Mouse (Mus musculus): ENCODE measurements around the gene Slc38a4. TPM values are rescaled to one million over a fixed set of nuclear protein-coding genes. Genes with fewer than 3 reads are reported as not detected.

Gene Slc38a4
- total RNA-seq, 4 experiments from 2014 or later, result 4.0 to 6.1 (median 4.8) TPM

DNA sequence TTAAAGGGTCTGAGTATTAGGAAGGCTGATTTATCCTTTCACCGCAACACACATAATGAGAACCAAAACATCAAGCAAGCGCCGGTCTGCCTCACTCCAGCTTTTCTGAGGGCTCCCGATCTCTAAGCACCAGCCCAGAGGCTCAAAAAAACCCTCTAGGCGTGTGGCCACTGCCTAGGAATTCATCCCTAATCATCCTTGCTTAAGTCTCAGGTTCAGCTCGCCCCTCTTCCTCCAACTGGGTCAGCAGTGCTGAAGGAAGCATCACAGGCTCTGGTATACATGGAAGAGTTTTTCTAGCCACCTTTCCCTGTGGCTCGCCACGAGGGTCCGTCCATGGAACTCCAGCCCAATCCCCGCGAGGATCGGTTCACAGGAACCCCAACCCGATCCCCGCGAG lies 1.6 kb downstream of the Slc38a4 start:
- DNase-seq, result no peak

DNA sequence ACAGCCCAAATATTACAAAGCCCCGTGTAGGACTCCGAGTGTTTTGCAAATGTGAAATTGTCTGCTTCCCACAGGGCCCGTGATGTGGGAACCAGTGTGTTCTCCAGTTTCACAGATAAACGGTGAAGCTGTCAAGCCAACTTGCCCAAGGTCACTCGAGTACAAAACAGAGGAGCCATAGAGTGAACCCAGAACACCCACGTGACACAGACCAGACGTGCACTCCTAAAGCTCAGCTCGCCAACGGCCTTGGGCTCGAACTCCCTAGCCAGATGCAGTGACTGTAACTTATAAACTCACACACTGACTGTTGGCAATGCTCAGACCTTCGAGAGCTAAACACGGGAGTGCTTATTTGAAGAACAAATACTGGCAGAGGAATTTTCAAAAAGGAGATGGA lies 5.3 kb downstream of the Slc38a4 start:
- no peak for DNase-seq

DNA sequence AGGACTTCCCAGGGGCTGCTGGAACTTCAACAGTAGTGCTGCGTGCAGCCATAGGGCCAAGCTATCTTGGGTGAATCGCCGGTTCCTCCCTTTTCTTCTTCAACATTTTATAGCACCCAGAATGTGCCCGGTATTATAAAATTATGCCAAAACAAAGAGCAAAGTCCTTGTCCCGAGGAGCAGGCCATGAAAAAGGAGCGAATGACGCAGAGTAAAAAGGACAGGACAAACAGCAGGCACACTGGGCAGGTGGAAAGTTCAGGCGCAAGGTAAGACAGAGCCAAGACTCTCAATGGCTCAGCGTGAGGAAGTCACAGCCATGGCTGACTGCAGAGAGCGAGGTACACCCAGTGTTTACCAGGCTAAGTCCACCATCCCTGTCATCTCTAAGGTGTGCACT lies 5.7 kb downstream of the Slc38a4 start:
- no peak for DNase-seq

GRCm38 (mm10) chr15:97049281-97049841 lies 6.4 kb downstream of the Slc38a4 start:
- DNase-seq, result no peak

GRCm38 (mm10) chr15:97048267-97048666 lies 7.5 kb downstream of the Slc38a4 start:
- no peak for DNase-seq

DNA sequence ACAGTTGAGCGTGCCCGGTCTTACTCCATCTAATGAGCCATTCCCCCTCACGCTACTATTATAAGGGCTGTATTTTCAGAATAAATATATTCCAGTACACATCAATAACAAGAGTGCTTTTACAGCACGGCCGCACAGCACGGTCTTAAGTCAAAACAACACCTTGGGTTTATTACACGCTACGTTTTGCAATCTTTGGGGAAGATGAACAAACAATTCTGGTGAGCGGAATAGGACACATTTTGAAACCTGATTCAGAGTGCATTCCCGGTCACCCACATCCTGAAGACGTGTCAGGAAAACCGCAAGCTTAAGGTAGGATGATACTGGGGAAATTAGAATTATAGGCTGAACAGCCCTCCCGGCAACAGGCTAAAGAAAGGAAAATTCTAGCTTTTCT lies 11.8 kb downstream of the Slc38a4 start:
- no peak for DNase-seq

- DNase-seq, result no peak
Observed at GRCm38 (mm10) chr15:97042001-97042491, 13.7 kb downstream of the Slc38a4 start.

DNA sequence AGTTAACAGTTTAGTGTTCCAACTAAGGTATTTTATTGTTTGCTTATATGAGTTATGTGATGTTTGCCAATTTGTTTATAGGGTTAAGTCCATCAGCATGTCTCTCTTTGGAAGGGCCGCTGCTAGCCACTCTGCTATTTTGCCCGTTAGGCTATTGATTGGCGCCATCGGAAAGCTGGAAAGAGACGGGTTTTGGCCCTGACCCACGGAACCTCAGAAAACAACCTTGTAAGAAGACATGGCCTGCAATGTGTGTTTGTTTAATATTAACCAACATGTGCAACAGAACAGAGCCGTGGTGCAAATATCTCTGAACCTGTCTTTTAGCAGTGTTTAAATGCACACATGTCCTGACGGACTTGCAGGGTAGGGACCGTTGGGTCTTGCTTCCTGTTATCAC lies 14.6 kb downstream of the Slc38a4 start:
- DNase-seq, result no peak

DNA sequence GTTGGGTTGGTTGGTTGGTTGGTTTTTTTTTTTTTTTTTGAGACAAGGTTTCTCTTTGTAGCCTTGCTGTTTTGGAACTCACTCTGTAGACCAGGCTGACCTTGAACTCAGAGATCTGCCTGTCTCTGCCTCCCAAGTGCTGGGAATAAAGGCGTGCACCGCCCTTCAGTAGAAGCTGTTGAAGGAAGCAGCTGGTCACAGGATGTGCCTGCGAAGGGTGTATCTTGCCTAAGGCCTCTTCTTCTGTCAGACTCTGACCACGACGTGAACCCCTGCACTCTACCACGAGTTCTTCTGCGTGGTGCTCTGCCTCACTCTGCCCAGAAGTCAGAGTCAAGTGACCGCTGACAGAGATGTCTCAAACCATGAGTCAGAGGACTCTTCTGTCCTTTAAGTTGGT lies 18.0 kb downstream of the Slc38a4 start:
- DNase-seq, result no peak

DNA sequence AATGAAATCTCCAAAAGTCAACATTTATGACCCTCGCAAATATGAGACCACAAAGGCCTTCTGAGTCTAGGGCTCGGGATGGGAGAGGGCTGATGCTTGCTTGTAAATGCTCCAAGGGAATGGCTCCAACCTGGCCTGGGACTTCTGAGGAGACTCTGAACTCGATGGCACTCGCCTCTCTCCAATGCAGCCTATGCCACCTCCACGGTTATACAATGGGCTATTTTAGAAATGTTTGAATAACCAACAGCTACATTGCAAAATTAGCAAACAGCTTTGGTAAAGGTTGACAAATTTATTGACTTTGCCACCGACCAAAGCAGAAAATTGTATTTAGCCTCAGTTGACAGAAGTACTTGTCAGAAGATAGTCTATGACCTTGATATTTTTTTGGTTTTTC lies 19.9 kb downstream of the Slc38a4 start:
- no peak for DNase-seq

- DNase-seq, result no peak
Observed at GRCm38 (mm10) chr15:97033485-97033991, 22.2 kb downstream of the Slc38a4 start.

- DNase-seq, result no peak
Observed at GRCm38 (mm10) chr15:97031886-97032285, 23.9 kb downstream of the Slc38a4 start.

- DNase-seq, result no peak
Observed at GRCm38 (mm10) chr15:97030984-97031492, 24.7 kb downstream of the Slc38a4 start.

- no peak for DNase-seq
Observed at GRCm38 (mm10) chr15:97030136-97030535, 25.6 kb downstream of the Slc38a4 start.

DNA sequence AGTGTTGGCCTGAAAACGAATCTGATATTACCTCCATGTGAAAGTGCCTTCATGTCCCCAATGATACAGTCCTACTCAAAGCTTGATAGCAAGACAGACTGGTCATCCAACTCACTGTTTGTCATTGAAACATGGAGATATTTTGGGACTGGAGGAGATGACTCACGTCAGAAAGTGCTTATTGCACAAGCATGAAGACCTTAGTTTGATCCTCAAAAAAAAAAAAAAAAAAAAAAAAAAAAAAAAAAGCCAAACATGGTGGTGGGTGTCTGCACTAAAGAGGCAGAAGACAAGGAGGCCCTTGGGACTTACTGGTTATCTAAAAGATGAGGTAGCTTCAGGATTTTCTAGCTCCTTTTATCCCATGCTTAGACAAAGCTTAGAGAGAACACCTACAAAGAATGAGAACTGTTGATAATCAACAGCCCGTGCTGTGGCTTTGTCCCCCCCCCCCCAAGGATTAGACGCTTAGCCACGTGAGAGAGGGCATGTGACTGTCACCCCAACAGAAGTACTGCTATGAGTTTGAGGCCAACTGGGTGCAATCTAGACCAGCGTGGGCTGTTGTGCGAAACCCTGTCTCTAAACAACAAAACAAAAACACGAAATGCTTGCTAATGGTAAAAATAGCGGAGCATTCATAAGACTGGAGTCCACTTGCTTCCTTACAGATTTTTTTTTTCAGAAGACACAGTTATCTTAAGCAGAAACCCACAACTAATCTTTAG lies 26.5 kb downstream of the Slc38a4 start:
- no peak for DNase-seq

DNA sequence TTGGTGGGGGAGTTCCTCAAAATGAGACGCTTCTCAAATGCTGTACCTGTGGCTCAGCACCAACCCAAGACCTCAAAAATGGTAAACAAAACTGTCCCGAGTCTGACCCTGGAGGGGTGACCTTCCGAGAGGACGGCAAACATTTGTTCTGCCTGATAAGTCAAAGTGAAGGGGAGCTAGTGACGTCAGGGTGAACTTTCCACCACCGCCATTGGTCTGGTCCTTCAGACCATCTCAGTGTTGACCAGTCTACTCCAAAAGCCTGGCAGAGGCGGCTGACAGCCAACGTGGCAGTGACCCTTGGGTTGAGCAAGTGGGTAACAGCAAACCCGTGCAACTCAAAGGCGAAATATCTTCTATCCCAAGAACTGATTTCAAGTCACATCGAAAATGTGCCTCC lies 27.1 kb downstream of the Slc38a4 start:
- DNase-seq, result no peak

DNA sequence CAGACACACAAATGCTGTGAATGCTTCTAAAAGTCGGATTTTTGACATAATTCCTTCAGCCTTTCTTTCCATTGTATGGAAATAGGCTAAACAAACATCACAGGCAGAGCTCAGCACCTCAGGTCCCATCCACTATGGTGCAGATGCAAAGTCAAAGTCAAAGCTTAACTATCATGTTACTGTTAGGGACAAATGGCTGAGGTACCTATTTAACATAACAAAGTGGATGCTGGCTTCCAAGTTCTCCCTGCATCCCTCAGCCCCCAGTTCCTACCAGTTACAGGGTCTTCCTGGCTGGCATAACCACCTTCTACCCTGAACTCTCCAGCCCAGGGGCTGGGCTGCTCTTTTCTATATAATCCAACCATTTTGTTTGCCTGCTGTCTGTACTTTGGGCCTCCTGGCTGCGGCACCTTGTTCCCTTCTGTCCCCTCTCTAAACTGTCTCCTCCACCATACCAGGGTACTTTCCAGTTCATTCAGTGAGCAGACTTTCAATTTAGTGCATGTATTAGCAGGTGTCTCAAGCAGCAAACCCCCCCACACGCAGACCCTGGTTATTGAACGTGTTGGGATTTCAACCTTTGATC lies 27.6 kb downstream of the Slc38a4 start:
- DNase-seq, result no peak

- DNase-seq, result no peak
Observed at GRCm38 (mm10) chr15:97026670-97027069, 29.1 kb downstream of the Slc38a4 start.

DNA sequence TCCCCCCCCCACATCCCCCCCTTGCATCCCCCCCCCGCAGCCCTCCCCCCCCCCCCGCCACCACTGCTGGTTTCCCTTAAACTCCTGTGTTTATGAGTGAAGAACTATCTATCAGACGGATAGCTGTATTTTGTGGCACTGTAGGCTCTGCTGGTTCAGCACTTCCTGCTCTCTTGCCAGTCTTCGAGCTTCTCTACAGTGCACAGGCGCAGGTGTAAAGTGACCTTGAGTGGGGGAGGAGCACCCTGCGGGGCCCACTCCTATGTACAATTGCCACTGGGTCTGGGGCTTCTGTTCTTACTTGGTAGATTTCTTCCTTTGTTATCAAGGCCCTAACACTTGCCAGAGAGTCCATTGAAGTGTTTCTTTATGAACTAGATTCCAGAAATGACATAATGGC lies 33.0 kb downstream of the Slc38a4 start:
- no peak for DNase-seq

GRCm38 (mm10) chr15:97022213-97022612 lies 33.5 kb downstream of the Slc38a4 start:
- DNase-seq, result no peak

DNA sequence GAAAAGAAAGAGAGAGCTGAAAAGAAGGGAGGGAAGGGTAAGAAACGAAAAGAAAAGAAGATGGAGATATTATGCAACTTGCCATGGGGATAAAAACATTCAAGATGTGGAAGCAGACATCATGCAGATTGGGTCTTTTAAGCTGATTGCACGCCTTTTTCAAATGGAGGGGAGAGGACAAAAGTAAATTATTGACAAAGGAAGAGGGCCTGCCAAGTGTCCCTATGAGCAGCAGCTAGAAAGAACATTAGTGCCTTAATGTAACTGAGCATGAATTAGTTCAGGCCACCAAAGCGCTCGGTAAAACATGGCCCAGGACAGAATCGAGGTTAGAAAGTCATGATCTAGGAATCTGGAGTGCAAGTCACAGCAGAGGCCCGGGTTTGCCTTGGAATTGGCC lies 35.5 kb downstream of the Slc38a4 start:
- no peak for DNase-seq

GRCm38 (mm10) chr15:97019323-97019722 lies 36.4 kb downstream of the Slc38a4 start:
- DNase-seq, result no peak

DNA sequence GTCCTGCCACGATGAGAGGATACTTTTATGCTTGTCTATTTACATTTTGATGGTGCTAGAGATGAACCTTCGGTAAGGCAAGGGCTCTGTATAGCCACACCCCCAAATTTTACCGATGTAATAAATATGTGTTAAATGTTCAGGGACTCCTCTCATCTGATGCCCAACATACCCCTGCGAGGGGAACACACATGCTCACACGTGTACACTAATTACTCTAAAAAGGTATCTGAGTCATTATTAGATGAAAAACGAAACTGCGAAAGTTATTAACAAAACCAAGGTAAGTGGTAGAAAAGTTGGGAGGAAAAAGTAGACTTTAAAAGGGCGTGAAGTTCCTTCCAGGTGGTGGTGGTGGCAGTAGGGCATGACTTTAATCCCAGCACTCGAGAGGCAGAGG lies 38.6 kb downstream of the Slc38a4 start:
- DNase-seq, result no peak

Measured in adrenal gland, adult 8-10 months (tissue).